Mouse (Mus musculus) retina, postnatal 7 days (tissue): ENCODE results near the gene Zfp691.

Experiments used
- DNase-seq: peaks from one replicate; pipeline ENCODE4 v3.0.0-alpha.2; 2012; ENCODE audit warnings: low read depth, low spot score

Gene Zfp691

GRCm38 (mm10) chr4:119173851-119174453, at the start of gene Zfp691:
TSS of gene Zfp691 (minus strand) at chr4:119174195.
- peak; percentile 91 for DNase-seq

DNA sequence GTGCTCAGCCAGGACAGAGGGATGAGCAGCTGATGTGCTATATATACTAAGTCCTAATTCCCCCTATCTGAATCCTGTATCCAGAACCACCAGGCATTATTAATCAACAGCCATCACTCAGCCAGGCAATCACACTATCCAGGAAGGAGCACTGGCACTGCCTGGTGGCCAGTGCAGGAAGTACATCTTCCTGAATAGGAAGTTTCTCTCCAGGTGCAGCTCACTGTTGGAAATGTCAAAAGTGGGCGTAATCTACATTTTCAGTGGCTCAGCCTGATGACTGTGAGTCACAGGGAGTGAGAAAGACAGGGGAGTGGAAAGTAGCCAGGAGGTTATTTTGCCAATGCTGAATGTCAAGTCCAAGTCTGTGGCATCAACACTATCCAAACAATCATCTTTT, 49.7 kb upstream of the Zfp691 start:
- peak; percentile 54 for DNase-seq

DNA sequence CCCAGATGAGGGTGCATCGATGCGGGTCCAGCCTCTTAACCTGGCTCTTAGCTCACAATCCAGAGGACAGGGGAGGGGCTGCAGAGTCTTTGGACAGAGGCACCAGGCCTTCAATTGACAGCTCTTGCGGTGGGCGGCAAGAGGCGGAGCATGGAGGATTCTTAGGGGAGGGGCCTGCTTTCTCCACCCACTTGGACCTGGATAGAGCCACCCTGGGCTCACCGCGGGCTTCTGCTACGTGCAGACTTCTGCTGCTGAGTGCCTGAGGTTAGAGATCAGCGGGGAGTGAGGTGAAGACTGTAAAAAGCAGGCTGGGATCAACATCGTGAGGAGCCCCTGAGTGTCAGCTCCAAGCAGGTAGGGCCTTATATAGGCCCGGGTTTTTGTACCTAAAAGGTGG, 44.2 kb upstream of the Zfp691 start, which contains the start of gene Tmem269:
Gene Tmem269, minus strand, starts transcription at position 49 of the 400 bp plus-strand sequence.
- no peak for DNase-seq

- no peak for DNase-seq
Measured at GRCm38 (mm10) chr4:119216667-119217066, 42.7 kb upstream of the Zfp691 start.

DNA sequence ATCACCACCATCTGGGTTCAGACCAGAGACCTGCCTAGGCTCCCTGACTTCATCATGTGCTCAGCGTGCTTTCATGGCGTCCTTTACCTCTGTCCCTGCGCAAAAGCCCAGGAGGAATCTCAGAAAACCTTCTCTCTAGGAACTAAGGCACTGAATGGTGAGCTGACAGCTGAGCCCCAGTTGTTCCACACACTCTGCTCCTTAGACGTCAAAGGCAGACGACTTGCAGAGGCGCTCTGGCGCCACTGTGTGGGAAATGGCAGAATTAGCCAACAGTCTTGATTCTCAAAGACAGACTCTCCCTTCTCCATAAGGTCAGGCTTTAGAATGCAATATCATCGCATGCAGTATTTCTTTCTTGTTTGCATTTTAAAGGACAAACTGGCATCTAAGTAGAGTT, 30.7 kb upstream of the Zfp691 start:
- peak; percentile 41 for DNase-seq

GRCm38 (mm10) chr4:119198105-119198504, 24.1 kb upstream of the Zfp691 start:
- DNase-seq, result no peak

DNA sequence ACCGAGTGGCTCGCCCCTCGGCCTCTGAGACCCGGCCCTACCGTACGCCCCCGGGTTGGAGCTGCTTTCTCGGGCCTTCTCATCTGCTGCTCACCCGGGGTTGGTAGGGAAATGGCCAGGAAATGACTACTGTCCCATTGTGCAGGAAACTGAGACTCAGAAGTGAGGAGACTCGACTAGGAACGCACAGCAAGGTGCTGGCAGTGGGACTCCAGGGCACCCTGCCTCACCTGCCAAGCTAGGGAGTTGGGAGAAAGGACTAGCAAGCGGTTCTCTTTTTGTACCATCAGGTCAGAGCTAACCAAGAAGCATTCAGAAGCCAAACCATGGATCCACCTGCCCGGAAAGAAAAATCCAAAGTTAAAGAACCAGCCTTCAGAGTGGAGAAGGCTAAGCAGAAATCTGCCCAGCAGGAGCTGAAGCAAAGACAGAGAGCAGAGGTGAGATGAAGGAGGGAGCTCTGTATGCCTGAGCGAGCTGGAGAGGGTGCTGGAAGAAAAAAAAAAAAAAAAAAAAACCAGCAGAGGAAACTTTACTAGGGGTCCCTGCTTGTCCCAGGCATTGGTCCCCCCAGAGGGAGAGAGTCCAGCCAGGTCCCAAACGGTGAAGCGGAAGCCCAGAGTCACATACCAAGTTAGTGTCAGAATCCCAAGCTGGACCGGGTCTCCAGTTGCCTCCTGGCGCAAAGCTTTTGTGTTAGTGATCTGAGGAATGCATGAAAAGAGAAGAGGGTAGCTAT, 21.8 kb upstream of the Zfp691 start:
- DNase-seq, result no peak

DNA sequence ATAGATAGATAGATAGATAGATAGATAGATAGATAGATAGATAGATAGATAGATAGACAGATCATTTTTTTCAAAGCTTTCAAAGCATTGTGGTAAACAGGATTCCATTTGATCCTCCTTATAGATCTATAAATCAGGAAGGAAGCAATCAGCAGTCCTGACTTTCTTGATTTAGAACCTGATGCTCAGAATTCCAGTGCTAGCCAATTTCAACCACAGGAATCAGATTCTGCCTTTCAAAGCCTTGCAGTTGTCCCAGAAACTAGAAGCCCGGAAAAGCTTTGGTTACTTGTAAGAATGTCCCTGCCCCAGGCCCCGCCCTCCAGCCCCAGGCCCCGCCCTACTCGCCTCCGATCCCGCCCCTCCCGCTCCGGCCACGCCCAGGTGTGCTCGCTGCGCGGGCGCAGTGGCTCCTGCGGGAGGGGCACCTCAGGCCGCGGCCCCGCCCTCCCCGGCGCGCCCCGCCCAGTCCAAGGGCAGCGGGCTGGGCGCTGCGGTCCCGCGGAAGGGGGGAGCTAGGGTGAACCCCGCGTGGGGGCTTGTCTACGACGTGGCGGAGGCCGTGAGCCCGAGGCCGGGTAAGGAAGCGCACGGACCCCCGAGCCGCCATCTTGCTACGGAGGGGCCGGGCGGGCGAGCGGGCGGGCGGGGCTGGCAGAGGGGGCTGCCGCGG, 21.1 kb upstream of the Zfp691 start, which contains the start of gene Svbp:
Gene Svbp, plus strand, starts transcription at position 398 of the 673 bp plus-strand sequence.
- DNase-seq, result peak; percentile 75

- no peak for DNase-seq
Measured at GRCm38 (mm10) chr4:119192757-119193156, 18.8 kb upstream of the Zfp691 start.

DNA sequence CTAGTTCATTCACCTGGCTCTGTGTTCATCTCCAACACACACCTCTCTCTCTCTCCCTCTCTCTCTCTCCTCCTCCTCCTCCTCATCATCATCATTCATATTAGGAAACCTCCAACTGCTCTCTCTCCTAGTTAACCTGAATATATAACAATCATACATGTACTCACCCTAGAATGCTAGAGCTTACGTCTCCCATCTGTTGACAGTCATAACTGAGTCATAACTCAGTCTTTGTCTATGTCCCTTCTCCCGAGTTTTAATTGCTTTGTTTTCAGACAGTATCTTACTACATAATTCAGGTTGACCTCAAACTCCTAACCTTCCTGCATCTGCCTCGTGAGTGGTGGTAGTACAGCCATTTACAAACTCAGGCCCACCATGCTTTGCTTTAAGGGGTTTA, 17.3 kb upstream of the Zfp691 start:
- DNase-seq, result no peak

DNA sequence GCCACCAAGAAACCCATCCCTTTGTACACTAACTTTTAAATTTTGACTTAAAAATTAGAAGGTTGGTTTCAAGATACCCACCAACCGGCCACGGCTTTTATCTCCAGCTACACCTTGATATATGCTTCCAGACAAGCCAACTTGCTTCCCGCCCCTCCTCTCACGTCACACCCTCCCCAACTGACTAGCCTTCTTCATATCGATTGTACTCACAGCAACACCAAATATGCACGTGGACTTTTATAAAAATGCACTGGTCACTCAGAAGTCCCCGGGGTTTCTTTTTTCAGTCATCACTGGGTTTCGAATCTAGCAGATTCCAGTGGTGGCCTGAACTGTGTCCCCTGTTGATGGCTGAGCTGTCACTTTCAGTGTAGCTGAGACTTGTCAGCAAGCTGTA, 16.6 kb upstream of the Zfp691 start:
- no peak for DNase-seq

DNA sequence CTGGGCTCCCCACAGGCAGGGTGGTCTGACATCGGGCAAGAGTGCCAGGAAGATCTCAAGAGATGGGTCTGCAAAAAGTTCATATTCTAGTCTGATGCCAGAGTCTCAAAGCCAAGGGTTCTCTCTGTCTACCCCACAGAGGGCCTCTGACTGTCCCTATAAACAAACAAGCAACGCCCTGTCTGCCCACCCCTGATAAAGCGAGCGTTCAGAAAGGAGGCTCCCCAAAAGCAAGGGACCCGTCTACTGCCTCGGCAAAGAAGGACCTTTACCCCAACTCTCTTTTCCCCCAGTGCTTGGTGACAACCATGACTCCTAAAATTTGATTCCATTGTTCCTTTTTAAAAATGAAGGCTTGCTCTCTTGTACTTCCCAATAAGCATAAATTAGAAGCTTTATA, 15.9 kb upstream of the Zfp691 start, which contains the start of gene Ermap:
Gene Ermap, minus strand, starts transcription at position 148 of the 400 bp plus-strand sequence.
- no peak for DNase-seq

GRCm38 (mm10) chr4:119189392-119189791, 15.4 kb upstream of the Zfp691 start:
- no peak for DNase-seq

DNA sequence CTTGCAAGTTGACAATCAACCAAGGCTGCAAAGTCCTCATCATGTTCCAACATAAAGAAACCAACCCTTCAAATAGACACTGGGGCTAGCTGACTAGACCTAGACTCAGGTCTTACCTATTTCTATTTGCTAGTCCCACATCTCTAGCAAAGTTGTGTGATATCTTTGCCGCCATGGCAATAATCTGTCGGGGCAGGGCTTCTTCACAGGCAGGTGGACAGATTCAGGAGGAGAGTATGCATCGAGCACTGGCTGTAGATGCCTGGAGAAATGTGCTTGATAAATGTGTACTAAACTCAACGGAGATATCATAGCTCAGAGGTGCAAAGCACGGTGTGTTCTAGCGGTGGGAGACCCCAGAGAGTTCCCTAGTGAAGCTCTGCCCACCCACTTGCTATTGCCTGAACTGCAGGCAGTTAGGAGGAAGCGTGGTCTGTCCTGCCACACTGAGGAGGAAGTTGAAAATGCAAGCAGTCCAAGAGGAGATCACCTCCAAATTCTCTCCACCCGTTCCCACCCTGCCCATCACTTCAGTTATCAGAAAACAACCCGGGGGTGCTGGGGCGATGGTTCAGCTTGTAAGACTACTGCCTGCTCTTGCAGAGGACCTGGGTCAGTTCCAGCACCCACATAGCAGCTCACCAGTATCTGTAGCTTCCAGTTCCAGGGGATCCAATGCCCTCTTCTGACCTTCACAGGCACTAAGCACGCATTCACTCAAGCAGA, 14.2 kb upstream of the Zfp691 start:
- DNase-seq, result no peak

GRCm38 (mm10) chr4:119185771-119186170, 11.8 kb upstream of the Zfp691 start:
- no peak for DNase-seq

- no peak for DNase-seq
Measured at GRCm38 (mm10) chr4:119183525-119183924, 9.5 kb upstream of the Zfp691 start.

GRCm38 (mm10) chr4:119181456-119181855, 7.5 kb upstream of the Zfp691 start:
- no peak for DNase-seq

DNA sequence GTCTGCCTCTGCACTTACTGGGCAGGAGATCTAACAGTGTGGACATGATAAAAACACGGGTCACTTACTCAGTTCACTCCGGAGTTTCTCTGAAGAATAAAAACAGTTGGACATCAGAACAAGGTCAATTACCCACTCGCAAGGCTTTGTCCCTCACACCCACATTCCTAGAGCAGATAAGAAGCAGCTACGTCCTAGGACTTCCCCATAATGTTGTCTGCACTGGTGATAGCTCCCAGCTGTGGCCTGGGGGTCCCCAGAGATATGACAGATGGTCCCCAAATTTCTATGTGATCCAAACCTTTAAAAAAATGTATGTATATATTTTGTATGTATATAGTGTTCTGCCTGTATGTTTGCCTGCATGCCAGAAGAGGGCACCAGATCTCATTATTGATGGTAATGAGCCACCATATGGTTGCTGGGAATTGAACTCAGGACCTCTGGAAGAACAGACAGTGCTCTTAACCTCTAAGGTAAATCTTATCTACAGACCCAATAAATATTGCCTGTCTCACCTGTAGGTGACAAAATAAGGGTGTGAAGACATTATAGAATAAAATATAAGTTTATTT, 6.2 kb upstream of the Zfp691 start:
- no peak for DNase-seq

- no peak for DNase-seq
Measured at GRCm38 (mm10) chr4:119178331-119178730, 4.3 kb upstream of the Zfp691 start.

DNA sequence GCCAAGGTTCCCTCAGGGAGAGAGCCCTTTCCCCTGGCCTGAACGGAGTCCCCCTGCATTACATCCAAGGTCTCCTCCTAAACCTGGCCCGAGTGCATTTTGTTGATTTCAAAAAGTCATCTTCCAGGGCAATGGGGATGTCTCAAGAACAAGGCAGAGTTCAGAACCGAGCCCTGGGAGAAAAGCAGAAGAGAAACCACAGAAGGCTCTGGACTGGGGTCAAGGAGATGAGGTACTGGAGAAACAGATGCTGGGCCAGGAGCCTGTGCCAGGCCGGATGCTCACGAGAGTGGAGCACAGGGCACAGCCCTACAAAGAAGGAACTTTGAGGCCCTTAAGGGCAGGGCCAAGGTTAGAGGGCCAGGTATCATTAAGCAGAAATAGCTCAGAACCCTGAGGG, 3.7 kb upstream of the Zfp691 start:
- no peak for DNase-seq

GRCm38 (mm10) chr4:119172919-119173650, 910 bp downstream of the Zfp691 start:
- DNase-seq, result no peak
